Mouse (Mus musculus): ENCODE measurements around the gene Pi4kb.

The Pi4kb gene

GRCm38 (mm10) chr3:94953764-94954616 is 20.5 kb upstream of the Pi4kb start, which contains the start of gene Rfx5:
Gene Rfx5, plus strand, starts transcription at chr3:94954075.
- DNase-seq (ENCODE audit: low spot score in 2 of 2) = peak; percentile 88 to 91

- DNase-seq (ENCODE audit: low spot score in 2 of 2) = no peak
Measured at GRCm38 (mm10) chr3:94958295-94958694, 16.2 kb upstream of the Pi4kb start.

- no peak for DNase-seq (ENCODE audit: low spot score in 2 of 2)
Measured at GRCm38 (mm10) chr3:94959871-94960270, 14.7 kb upstream of the Pi4kb start.

- DNase-seq (ENCODE audit: low spot score in 2 of 2) = no peak
Measured at GRCm38 (mm10) chr3:94960322-94960721, 14.2 kb upstream of the Pi4kb start.

- DNase-seq (ENCODE audit: low spot score in 2 of 2) = no peak
Measured at GRCm38 (mm10) chr3:94964989-94965388, 9.5 kb upstream of the Pi4kb start.

- DNase-seq (ENCODE audit: low spot score in 2 of 2) = no peak
Measured at GRCm38 (mm10) chr3:94965878-94966277, 8.7 kb upstream of the Pi4kb start.

- DNase-seq (ENCODE audit: low spot score in 2 of 2) = no peak
Measured at GRCm38 (mm10) chr3:94972552-94972951, 2.0 kb upstream of the Pi4kb start.

- no peak for DNase-seq (ENCODE audit: low spot score in 2 of 2)
Measured at GRCm38 (mm10) chr3:94973620-94974019, 911 bp upstream of the Pi4kb start.

- DNase-seq (ENCODE audit: low spot score in 2 of 2) = no peak
Measured at GRCm38 (mm10) chr3:94974026-94974527, 454 bp upstream of the Pi4kb start.

- DNase-seq (ENCODE audit: low spot score in 2 of 2) = no peak
Measured at GRCm38 (mm10) chr3:94984312-94984711, 9.8 kb downstream of the Pi4kb start.

- no peak for DNase-seq (ENCODE audit: low spot score in 2 of 2)
Measured at GRCm38 (mm10) chr3:94985513-94985912, 11.0 kb downstream of the Pi4kb start.

GRCm38 (mm10) chr3:94987578-94987977 is 13.0 kb downstream of the Pi4kb start:
- no peak for DNase-seq (ENCODE audit: low spot score in 2 of 2)

- no peak for DNase-seq (ENCODE audit: low spot score in 2 of 2)
Measured at GRCm38 (mm10) chr3:94989159-94989761, 14.7 kb downstream of the Pi4kb start.

GRCm38 (mm10) chr3:94996946-94997345 is 22.4 kb downstream of the Pi4kb start:
- DNase-seq (ENCODE audit: low spot score in 2 of 2) = peak; percentile 84 to 95

GRCm38 (mm10) chr3:95002569-95002968 is 28.0 kb downstream of the Pi4kb start:
- no peak for DNase-seq (ENCODE audit: low spot score in 2 of 2)

- no peak for DNase-seq (ENCODE audit: low spot score in 2 of 2)
Measured at GRCm38 (mm10) chr3:95003273-95003672, 28.7 kb downstream of the Pi4kb start.

GRCm38 (mm10) chr3:95005651-95006050 is 31.1 kb downstream of the Pi4kb start:
- DNase-seq (ENCODE audit: low spot score in 2 of 2) = no peak

GRCm38 (mm10) chr3:95007706-95008105 is 33.2 kb downstream of the Pi4kb start:
- DNase-seq (ENCODE audit: low spot score in 2 of 2) = no peak

GRCm38 (mm10) chr3:95010396-95010795 is 35.9 kb downstream of the Pi4kb start:
- DNase-seq (ENCODE audit: low spot score in 2 of 2) = no peak

GRCm38 (mm10) chr3:95012982-95013381 is 38.5 kb downstream of the Pi4kb start:
- DNase-seq (ENCODE audit: low spot score in 2 of 2) = no peak

- DNase-seq (ENCODE audit: low spot score in 2 of 2) = no peak
Measured at GRCm38 (mm10) chr3:95013699-95014427, 39.3 kb downstream of the Pi4kb start.

GRCm38 (mm10) chr3:95014428-95015151 is 40.1 kb downstream of the Pi4kb start:
- peak; percentile 69 to 82 for DNase-seq (ENCODE audit: low spot score in 2 of 2)

Measured in spleen, postnatal 4 days (tissue).